Mouse (Mus musculus) erythroblast, embryonic 14.5 days (primary cell): ENCODE results near the gene C130060K24Rik.

Experiments
- GATA1 ChIP-seq: IDR thresholded peaks from 2 replicates; pipeline ENCODE4 v1.6.1; 2012; ENCODE audit warnings: low read length, inconsistent platforms, mixed read lengths
- TAL1 ChIP-seq: IDR thresholded peaks from 3 replicates; pipeline ENCODE4 v1.6.1; 2012; ENCODE audit warnings: low read length, inconsistent platforms, mixed read lengths

- no peak for TF ChIP-seq TAL1
- TF ChIP-seq GATA1: no peak
Measured at GRCm38 (mm10) chr6:65498786-65499185, 117.9 kb downstream of the C130060K24Rik start.
